Mouse (Mus musculus) MEL-GATA-1-ER (cell line): ENCODE data around the gene Pkd1l1.

Experiments
- DNase-seq: peaks from one replicate; pipeline ENCODE4 v3.0.0-alpha.2; 2012; ENCODE audit warnings: low read depth; ENCODE audit errors: extremely low read depth

Gene Pkd1l1

GRCm38 (mm10) chr11:8942446-8942845 lies 30.6 kb downstream of the Pkd1l1 start:
- DNase-seq: no peak

GRCm38 (mm10) chr11:8936431-8937110 lies 36.5 kb downstream of the Pkd1l1 start:
- no peak for DNase-seq

- no peak for DNase-seq
Measured at GRCm38 (mm10) chr11:8916081-8916671, 56.9 kb downstream of the Pkd1l1 start.

GRCm38 (mm10) chr11:8882793-8883192 lies 90.3 kb downstream of the Pkd1l1 start:
- no peak for DNase-seq

GRCm38 (mm10) chr11:8881521-8881920 lies 91.5 kb downstream of the Pkd1l1 start:
- no peak for DNase-seq

GRCm38 (mm10) chr11:8870115-8870514 lies 103.0 kb downstream of the Pkd1l1 start:
- no peak for DNase-seq

GRCm38 (mm10) chr11:8866021-8866420 lies 107.0 kb downstream of the Pkd1l1 start:
- no peak for DNase-seq

GRCm38 (mm10) chr11:8863955-8864675 lies 109.0 kb downstream of the Pkd1l1 start:
- DNase-seq: no peak

- no peak for DNase-seq
Measured at GRCm38 (mm10) chr11:8862426-8862825, 110.6 kb downstream of the Pkd1l1 start.

- no peak for DNase-seq
Measured at GRCm38 (mm10) chr11:8861978-8862377, 111.1 kb downstream of the Pkd1l1 start.

GRCm38 (mm10) chr11:8860878-8861277 lies 112.2 kb downstream of the Pkd1l1 start:
- no peak for DNase-seq

GRCm38 (mm10) chr11:8859868-8860267 lies 113.2 kb downstream of the Pkd1l1 start:
- no peak for DNase-seq

- no peak for DNase-seq
Measured at GRCm38 (mm10) chr11:8859041-8859440, 114.0 kb downstream of the Pkd1l1 start.

GRCm38 (mm10) chr11:8856125-8856524 lies 116.9 kb downstream of the Pkd1l1 start:
- DNase-seq: no peak

- DNase-seq: no peak
Measured at GRCm38 (mm10) chr11:8848049-8848448, 125.0 kb downstream of the Pkd1l1 start.

- no peak for DNase-seq
Measured at GRCm38 (mm10) chr11:8847627-8848026, 125.4 kb downstream of the Pkd1l1 start.

GRCm38 (mm10) chr11:8836176-8836575 lies 136.9 kb downstream of the Pkd1l1 start:
- DNase-seq: no peak

- DNase-seq: no peak
Measured at GRCm38 (mm10) chr11:8834121-8834520, 138.9 kb downstream of the Pkd1l1 start.

GRCm38 (mm10) chr11:8830551-8830950 lies 142.5 kb downstream of the Pkd1l1 start:
- no peak for DNase-seq

GRCm38 (mm10) chr11:8829561-8829960 lies 143.5 kb downstream of the Pkd1l1 start:
- no peak for DNase-seq

- DNase-seq: no peak
Measured at GRCm38 (mm10) chr11:8828836-8829526, 144.1 kb downstream of the Pkd1l1 start.

- no peak for DNase-seq
Measured at GRCm38 (mm10) chr11:8826609-8827008, 146.5 kb downstream of the Pkd1l1 start.
